Mouse (Mus musculus) lung, embryonic 14.5 days (tissue): ENCODE results near the gene Cyp4f18. TPM values are rescaled to one million over a fixed set of nuclear protein-coding genes. Genes with fewer than 3 reads are reported as not detected.
"Not testable (repeated sequence)": the region's sequence is repeated elsewhere in the genome, so short reads cannot be mapped to it uniquely, and the experiment has no call there.

Source experiments
- ATAC-seq: fragments of 200-750 bp; cut with Nextera tagmentation; 2 replicates; pipeline ENCODE4 v1.8.0; 2017; ENCODE audit warnings: mild to moderate bottlenecking, moderate TSS enrichment, moderate library complexity; ENCODE audit not compliant: insufficient read depth
- DNase-seq: peaks from one replicate; pipeline ENCODE4 v3.0.0-alpha.2; 2015
- H3K27ac ChIP-seq: fragments of 300-500 bp; sonication (generic); 2 replicates; pipeline ENCODE4 v1.5.1; 2014; ENCODE audit warnings: low read depth, mild to moderate bottlenecking, moderate library complexity
- H3K27me3 ChIP-seq: fragments of 300-500 bp; sonication (generic); 2 replicates; pipeline ENCODE4 v1.6.1; 2014; ENCODE audit warnings: low read length, control low read depth; ENCODE audit not compliant: insufficient read depth
- H3K36me3 ChIP-seq: fragments of 300-500 bp; sonication (generic); 2 replicates; pipeline ENCODE4 v1.6.1; 2014; ENCODE audit warnings: control low read depth; ENCODE audit not compliant: insufficient read depth
- H3K4me1 ChIP-seq: fragments of 300-500 bp; sonication (generic); 2 replicates; pipeline ENCODE4 v1.6.1; 2014; ENCODE audit warnings: antibody characterized with exemption, control low read depth; ENCODE audit not compliant: insufficient read depth
- H3K4me2 ChIP-seq: fragments of 300-500 bp; sonication (generic); 2 replicates; pipeline ENCODE4 v1.6.1; 2014; ENCODE audit warnings: mild to moderate bottlenecking
- H3K4me3 ChIP-seq: fragments of 300-500 bp; sonication (generic); 2 replicates; pipeline ENCODE4 v1.5.1; 2014; ENCODE audit warnings: low read depth, low read length
- H3K9ac ChIP-seq: fragments of 300-500 bp; sonication (generic); 2 replicates; pipeline ENCODE4 v1.6.1; 2014
- H3K9me3 ChIP-seq: fragments of 300-500 bp; sonication (generic); 2 replicates; pipeline ENCODE4 v1.6.1; 2016; ENCODE audit warnings: low read depth, low read length, control low read depth
- CTCF ChIP-seq: IDR thresholded peaks from 2 replicates; pipeline ENCODE4 v1.5.1; 2016; ENCODE audit warnings: antibody characterized with exemption, low read depth
- WGBS: fragments of 180-500 bp; shearing (Covaris S2); extraction: QIAGEN DNeasy Blood & Tissue Kit; methylation state at CpG from one replicate; pipeline ENCODE4 v1.1.7; 2014; 5-methylcytosine and 5-hydroxymethylcytosine counted together
- polyA plus RNA-seq: library from polyadenylated mRNA; unstranded; fragments of >200 nt; fragmentation: Nextera tagmentation; extraction: Ambion mirVana; gene quantifications from 2 replicates; pipeline ENCODE4 v1.2.1, GENCODE M21; 2014

Gene Cyp4f18
- polyA plus RNA-seq, 1 experiment from 2014 or later, result 0.93 TPM

- DNase-seq (no peak), ATAC-seq (no peak)
- Histone ChIP-seq H3K9me3 (no peaks in the 10 kb centered on the region), H3K27me3 (no peaks in the 10 kb centered on the region), H3K36me3 (no peaks in the 10 kb centered on the region), H3K9ac (no peak overlapping the region), H3K27ac (no peak overlapping the region), H3K4me1 (no peaks in the 10 kb centered on the region), H3K4me2 (no peak overlapping the region), H3K4me3 (no peak overlapping the region)
- 58% methylated on average over 2 of the region's 2 CpGs for WGBS
- no peak for TF ChIP-seq CTCF
Measured at GRCm38 (mm10) chr8:72018141-72018540, 8.7 kb upstream of the Cyp4f18 start.

DNA sequence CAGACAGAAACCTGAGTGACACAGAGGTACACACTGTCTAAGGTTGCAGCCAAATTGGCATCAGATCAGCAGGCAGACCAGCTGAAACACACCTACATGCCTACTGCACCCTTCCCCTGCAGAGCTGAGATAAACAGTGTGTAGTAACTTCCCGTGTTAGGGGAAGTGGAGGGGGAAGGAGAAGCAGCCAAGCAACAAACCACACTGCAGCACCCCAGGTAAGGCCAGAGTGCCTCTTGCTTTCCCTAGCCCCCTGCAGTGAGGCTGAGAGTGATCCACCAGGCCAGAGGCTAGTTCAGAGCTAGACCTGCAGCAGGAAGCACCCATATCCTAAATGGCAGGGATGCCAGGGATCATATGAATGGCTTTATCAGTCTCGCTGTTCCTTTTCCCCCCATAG, 7.9 kb upstream of the Cyp4f18 start:
- H3K36me3 ChIP-seq, DNase-seq, H3K9ac ChIP-seq, H3K27ac ChIP-seq, H3K27me3 ChIP-seq, H3K4me3 ChIP-seq, H3K4me1 ChIP-seq, H3K9me3 ChIP-seq, ATAC-seq, H3K4me2 ChIP-seq: not testable (repeated sequence)
- 52% methylated on average over 2 of the region's 2 CpGs for WGBS

GRCm38 (mm10) chr8:72013506-72014228, 4.2 kb upstream of the Cyp4f18 start:
- 55% methylated on average over 6 of the region's 6 CpGs for WGBS
- not testable (repeated sequence) for DNase-seq

GRCm38 (mm10) chr8:72008134-72008641, 1.2 kb downstream of the Cyp4f18 start:
- Histone ChIP-seq H3K9me3 (no peaks in the 10 kb centered on the region), H3K4me3 (no peak overlapping the region), H3K4me2 (no peak overlapping the region), H3K27ac (no peak overlapping the region), H3K9ac (no peak overlapping the region), H3K27me3 (no peaks in the 10 kb centered on the region), H3K36me3 (no peaks in the 10 kb centered on the region), H3K4me1 (no peaks in the 10 kb centered on the region)
- no peak for TF ChIP-seq CTCF
- ATAC-seq (no peak), DNase-seq (peak; percentile 7)
- 57% methylated on average over 3 of the region's 3 CpGs for WGBS

More at GRCm38 (mm10) chr8:72013506-72014228, 4.2 kb upstream of the Cyp4f18 start:
- not testable (repeated sequence) for H3K9me3 ChIP-seq, ATAC-seq, H3K27ac ChIP-seq, H3K4me3 ChIP-seq, H3K36me3 ChIP-seq, H3K27me3 ChIP-seq, H3K4me2 ChIP-seq, H3K4me1 ChIP-seq, H3K9ac ChIP-seq

DNA sequence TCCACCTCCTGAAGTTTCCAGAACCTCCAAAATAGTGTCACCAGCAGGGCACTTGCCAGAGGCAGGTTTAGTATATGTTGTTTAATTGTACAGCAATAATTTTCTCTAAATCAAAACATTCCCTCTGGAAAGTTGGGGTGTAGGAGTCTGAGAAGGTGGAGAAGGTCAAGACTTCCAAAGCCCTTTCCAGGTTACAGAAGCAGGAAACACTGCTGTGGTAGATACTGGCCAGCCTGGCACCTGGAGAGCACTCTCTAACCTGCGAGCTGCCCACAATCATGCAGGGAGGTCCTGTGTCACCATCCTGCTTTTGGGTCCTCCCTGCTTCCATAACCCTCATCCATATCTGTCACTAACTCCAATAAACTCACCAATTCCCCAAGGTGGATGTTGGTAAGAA, 2.7 kb downstream of the Cyp4f18 start:
- Histone ChIP-seq H3K4me2 (no peak overlapping the region), H3K36me3 (no peaks in the 10 kb centered on the region), H3K9me3 (no peaks in the 10 kb centered on the region), H3K27me3 (no peaks in the 10 kb centered on the region), H3K9ac (no peak overlapping the region), H3K27ac (no peak overlapping the region), H3K4me1 (no peaks in the 10 kb centered on the region), H3K4me3 (no peak overlapping the region)
- ATAC-seq, result no peak
- WGBS, result 68% methylated on average over 1 of the region's 1 CpGs
- TF ChIP-seq CTCF, result no peak
- DNase-seq, result no peak

DNA sequence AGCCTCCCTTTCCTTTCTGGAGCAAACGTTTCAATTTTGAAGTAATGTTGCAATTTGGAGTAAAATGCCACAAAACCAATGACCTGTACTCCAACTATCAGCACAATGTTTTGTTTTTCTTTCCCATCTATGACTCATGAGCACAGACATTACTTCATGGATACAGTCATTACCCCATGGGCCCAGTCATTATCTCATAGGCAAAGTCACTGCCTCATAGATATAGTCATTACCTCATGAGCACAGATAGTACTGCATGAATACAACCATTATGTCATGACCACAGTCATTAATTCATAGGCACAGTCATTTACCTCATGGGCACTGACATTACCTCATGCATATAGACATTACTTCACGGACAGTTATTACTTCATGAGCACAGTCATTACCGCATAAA, 3.5 kb downstream of the Cyp4f18 start:
- Histone ChIP-seq H3K27me3 (no peaks in the 10 kb centered on the region), H3K4me2 (no peak overlapping the region), H3K4me1 (no peaks in the 10 kb centered on the region), H3K4me3 (no peak overlapping the region), H3K27ac (no peak overlapping the region), H3K9me3 (no peaks in the 10 kb centered on the region), H3K9ac (no peak overlapping the region), H3K36me3 (no peaks in the 10 kb centered on the region)
- no peak for TF ChIP-seq CTCF
- no peak for DNase-seq
- no peak for ATAC-seq
- WGBS, result 77% methylated on average over 3 of the region's 3 CpGs

GRCm38 (mm10) chr8:72002942-72003341, 6.5 kb downstream of the Cyp4f18 start:
- no peak overlapping the region for H3K4me3 ChIP-seq
- ATAC-seq, result no peak
- no peak overlapping the region for H3K4me2 ChIP-seq
- H3K27ac ChIP-seq, result no peak overlapping the region
- H3K36me3 ChIP-seq, result no peaks in the 10 kb centered on the region
- H3K9me3 ChIP-seq, result no peaks in the 10 kb centered on the region
- no peaks in the 10 kb centered on the region for H3K27me3 ChIP-seq
- no peak for TF ChIP-seq CTCF
- no peak for DNase-seq
- H3K4me1 ChIP-seq, result no peaks in the 10 kb centered on the region
- no peak overlapping the region for H3K9ac ChIP-seq
